Mouse (Mus musculus) hindbrain, embryonic 11.5 days (tissue): ENCODE data around the gene Tuba1b. TPM values are rescaled to one million over a fixed set of nuclear protein-coding genes. Genes with fewer than 3 reads are reported as not detected.
"Not testable (repeated sequence)": the region's sequence is repeated elsewhere in the genome, so short reads cannot be mapped to it uniquely, and the experiment has no call there.

Experiments used
- ATAC-seq: fragments of 200-750 bp; cut with Nextera tagmentation; 2 replicates; pipeline ENCODE4 v1.8.0; 2017; ENCODE audit warnings: mild to moderate bottlenecking, moderate TSS enrichment, moderate library complexity; ENCODE audit not compliant: low FRiP score
- DNase-seq: peaks from one replicate; pipeline ENCODE4 v3.0.0-alpha.2; 2015; ENCODE audit warnings: low spot score
- H3K27ac ChIP-seq: fragments of 300-500 bp; sonication (generic); 2 replicates; pipeline ENCODE4 v1.5.1; 2014; ENCODE audit warnings: mild to moderate bottlenecking, low read depth, low read length
- H3K27me3 ChIP-seq: fragments of 300-500 bp; sonication (generic); 2 replicates; pipeline ENCODE4 v1.6.1; 2014; ENCODE audit warnings: mild to moderate bottlenecking, low read length, moderate library complexity, mixed read lengths; ENCODE audit not compliant: control insufficient read depth, insufficient read depth
- H3K36me3 ChIP-seq: fragments of 300-500 bp; sonication (generic); 2 replicates; pipeline ENCODE4 v1.6.1; 2014; ENCODE audit warnings: mild to moderate bottlenecking, low read length, moderate library complexity, mixed read lengths; ENCODE audit not compliant: control insufficient read depth, insufficient read depth
- H3K4me1 ChIP-seq: fragments of 300-500 bp; sonication (generic); replicated peaks from 2 replicates; pipeline ENCODE4 v1.6.1; 2014; ENCODE audit warnings: low read length, mixed read lengths; ENCODE audit not compliant: control insufficient read depth, insufficient read depth
- H3K4me2 ChIP-seq: fragments of 300-500 bp; sonication (generic); replicated peaks from 2 replicates; pipeline ENCODE4 v1.6.1; 2014; ENCODE audit warnings: mild to moderate bottlenecking, low read depth, low read length
- H3K4me3 ChIP-seq: fragments of 300-500 bp; sonication (generic); 2 replicates; pipeline ENCODE4 v1.5.1; 2014; ENCODE audit warnings: low read depth, low read length
- H3K9ac ChIP-seq: fragments of 300-500 bp; sonication (generic); 2 replicates; pipeline ENCODE4 v1.6.1; 2014; ENCODE audit warnings: low read depth, low read length
- H3K9me3 ChIP-seq: fragments of 300-500 bp; sonication (generic); 2 replicates; pipeline ENCODE4 v1.6.1; 2016; ENCODE audit warnings: low read length; ENCODE audit not compliant: control insufficient read depth
- WGBS: fragments of 180-500 bp; shearing (Covaris S2); extraction: QIAGEN DNeasy Blood & Tissue Kit; methylation state at CpG from one replicate; pipeline ENCODE4 v1.1.7; 2014; 5-methylcytosine and 5-hydroxymethylcytosine counted together
- polyA plus RNA-seq: library from polyadenylated mRNA; unstranded; fragments of >200 nt; fragmentation: Nextera tagmentation; extraction: Ambion mirVana; gene quantifications from 2 replicates; pipeline ENCODE4 v1.2.1, GENCODE M21; 2014

The Tuba1b gene
- polyA plus RNA-seq, 1 experiment from 2014 or later, result 1,792 TPM

DNA sequence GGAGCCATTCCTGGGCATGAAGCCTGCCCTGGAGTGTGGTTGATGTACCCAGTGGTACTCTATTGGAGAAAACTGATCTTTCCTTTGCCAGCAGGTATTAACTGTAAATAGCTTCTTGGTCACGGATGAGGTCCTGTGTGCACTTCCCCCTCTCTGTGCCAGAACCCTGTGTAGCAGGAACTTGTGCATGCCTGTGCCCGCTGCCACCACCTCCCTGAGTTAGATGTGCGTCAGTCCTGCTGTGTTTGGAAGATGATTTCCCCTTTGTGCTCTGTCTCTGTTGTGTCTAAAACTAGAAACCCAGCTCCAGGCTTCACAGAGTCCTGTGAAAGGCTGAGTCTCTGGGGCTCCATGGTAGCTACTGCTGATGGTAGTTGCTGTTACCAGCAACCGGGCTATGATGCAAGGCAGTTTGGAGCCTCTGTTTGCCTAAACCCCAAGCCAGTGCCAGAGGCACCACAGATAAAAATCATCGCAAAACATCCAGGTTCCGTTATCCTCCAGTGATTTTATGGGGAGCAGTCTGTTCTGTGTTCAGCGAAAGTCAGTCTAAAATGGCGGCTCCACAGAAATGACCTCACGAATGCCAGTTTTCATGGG, 38.8 kb upstream of the Tuba1b start:
- ATAC-seq, result no peak
- WGBS, result 84% methylated on average over 9 of the region's 9 CpGs
- Histone ChIP-seq H3K27me3 (no peaks in the 10 kb centered on the region), H3K4me2 (no peak overlapping the region), H3K9ac (no peak overlapping the region), H3K4me1 (peaks cover 32% of the 10 kb centered on the region), H3K9me3 (no peaks in the 10 kb centered on the region), H3K36me3 (no peaks in the 10 kb centered on the region), H3K27ac (peak overlapping the region; percentile 56), H3K4me3 (no peak overlapping the region)
- DNase-seq, result no peak

DNA sequence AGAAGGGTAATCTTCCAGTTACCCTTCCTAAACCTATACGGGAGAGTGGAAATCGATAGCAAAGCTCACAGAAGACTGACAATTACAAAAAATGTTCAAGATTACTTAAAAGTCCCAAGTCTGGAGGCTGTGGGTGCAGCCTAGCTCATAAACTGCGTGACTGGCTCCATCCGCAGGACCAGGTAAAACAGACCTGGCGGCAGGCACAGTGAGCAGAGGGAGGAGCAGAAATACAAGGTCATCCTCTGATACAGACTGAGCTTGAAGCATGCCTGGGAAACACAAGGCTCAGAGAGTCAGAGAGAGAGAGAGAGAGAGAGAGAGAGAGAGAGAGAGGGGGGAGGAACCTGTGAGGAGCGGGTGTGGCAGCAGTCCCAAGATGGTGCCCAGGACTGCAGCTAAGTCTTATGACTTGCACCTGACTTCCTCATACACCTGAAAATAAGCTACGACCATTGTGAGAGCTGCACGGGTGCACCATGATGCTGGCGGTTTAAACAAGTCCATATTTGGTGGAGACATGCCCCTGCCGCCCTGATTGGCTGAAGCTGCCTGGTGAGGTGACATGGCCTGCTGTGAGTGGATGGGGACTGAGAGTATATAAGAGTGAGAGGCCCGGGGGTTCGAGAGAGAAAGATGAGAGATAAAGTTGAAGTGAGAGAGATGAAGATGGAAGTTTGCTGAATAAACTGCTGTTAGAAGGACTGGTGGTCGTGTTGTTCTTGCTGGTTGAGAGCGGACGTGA, 37.4 kb upstream of the Tuba1b start:
- DNase-seq, H3K27me3 ChIP-seq, H3K36me3 ChIP-seq, H3K9me3 ChIP-seq, H3K4me3 ChIP-seq, ATAC-seq: not testable (repeated sequence)
- H3K9ac ChIP-seq, result peak overlapping the region; percentile 44; the same call in 1 of the 2 replicates
- H3K27ac ChIP-seq, result peak overlapping the region; percentile 98
- WGBS, result 73% methylated on average over 15 of the region's 15 CpGs
- peak overlapping the region; percentile 34 for H3K4me2 ChIP-seq
- peaks cover 19% of the 10 kb centered on the region for H3K4me1 ChIP-seq

DNA sequence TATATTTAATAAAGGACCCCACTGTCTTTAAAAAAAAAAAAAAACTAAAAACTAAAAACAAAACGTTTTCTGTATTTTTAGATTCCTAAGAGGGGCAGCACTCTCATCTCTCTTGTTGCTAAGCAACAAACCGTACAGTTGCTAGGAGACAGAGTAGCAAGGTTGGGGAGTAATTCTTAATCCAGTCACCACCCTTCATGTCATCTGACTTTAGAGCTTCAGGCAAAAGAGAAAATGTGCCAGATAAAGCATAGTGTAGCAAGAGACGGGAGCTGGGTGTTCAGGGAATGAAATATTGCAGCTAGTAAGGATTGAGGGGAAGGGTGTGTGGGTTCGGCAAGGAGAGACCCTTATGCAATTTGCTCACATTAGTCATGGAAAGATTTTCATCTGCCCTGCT, 36.7 kb upstream of the Tuba1b start:
- Histone ChIP-seq H3K36me3 (no peaks in the 10 kb centered on the region), H3K4me1 (peaks cover 19% of the 10 kb centered on the region), H3K9me3 (no peaks in the 10 kb centered on the region), H3K27me3 (no peaks in the 10 kb centered on the region), H3K27ac (peak overlapping the region; percentile 98), H3K4me3 (no peak overlapping the region), H3K9ac (peak overlapping the region; percentile 44; the same call in 1 of the 2 replicates), H3K4me2 (peak overlapping the region; percentile 34)
- peak; percentile 28; the same call in 1 of the 2 replicates for ATAC-seq
- 23% methylated on average over 4 of the region's 4 CpGs for WGBS
- DNase-seq, result peak; percentile 70

DNA sequence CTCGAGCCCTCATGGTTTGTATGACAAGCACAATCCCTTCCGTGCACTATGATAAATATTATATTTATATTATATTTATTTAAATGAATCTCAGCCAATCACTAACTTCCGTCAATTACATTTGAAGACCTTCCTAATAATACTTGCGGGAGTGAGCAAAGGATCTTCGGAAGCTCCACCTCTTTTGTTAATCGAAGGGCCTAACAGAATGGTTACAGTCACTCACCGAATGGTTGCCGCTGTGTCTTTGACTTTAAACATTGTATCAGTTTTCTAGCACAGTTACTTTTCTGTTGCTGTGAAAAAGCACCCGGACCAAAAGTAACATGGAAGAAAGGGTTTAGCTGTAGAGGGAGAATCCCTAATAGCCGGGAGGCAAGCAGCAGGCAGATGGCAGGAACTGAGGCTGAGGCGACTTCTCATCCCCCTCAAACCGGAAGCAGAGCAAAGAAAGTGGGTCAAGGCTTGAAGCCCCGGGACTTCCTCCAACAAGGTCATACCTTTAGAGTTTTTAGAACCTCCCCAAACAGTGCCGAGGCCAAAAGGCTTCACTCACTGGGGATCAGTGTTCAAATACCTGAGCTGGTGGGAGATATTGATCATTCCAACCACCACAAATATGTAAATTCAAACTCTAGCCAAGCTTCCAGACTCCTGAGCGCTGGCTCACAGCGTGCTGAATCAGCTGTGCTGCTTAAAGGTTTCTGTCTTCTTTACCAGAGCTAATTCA, 35.2 kb upstream of the Tuba1b start:
- Histone ChIP-seq H3K4me3 (no peak overlapping the region), H3K27me3 (no peaks in the 10 kb centered on the region), H3K27ac (peak overlapping the region; percentile 98), H3K4me1 (peaks cover 19% of the 10 kb centered on the region), H3K4me2 (peak overlapping the region; percentile 37), H3K9ac (peak overlapping the region; percentile 67), H3K36me3 (no peaks in the 10 kb centered on the region), H3K9me3 (no peaks in the 10 kb centered on the region)
- 7% methylated on average over 16 of the region's 16 CpGs for WGBS
- DNase-seq (peak; percentile 63), ATAC-seq (peak; percentile 23; the same call in 1 of the 2 replicates)

DNA sequence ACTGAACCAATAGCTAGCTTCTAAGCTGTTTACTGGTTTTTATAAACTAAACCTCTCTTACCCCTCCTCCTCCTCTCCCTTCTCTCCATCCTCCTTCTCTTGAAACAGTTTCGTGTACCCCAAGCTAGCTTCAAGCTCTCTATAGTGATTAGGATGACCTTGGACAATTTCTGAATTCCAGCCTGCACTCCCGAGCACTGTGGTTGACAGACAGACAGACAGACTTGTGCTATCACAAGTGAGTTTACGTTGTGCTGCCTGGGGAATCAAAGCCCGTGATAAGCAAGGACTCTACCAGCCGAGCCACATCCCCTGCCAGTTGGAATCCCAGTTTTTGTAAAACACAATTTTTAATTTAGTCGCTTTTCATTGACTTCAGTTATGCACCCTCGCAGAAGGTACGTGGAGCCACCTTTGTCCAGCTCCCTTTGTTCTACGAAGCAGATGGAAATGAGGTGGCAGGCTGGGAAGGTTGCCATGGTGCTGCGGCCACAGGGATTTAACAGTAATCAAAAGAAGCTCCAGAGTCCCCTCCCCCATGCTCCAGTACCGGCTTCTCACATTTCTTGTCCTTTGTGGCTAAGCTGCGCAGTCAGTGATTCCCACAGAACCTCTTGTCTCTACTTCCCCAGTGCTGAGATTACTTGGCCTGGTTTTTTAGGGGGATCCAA, 34.5 kb upstream of the Tuba1b start:
- ATAC-seq, result peak; percentile 89
- H3K9ac ChIP-seq, result peak overlapping the region; percentile 67
- H3K4me3 ChIP-seq, result 0 out of 2 replicates have a peak overlapping the region, but pooled peaks have one; percentile 8
- WGBS, result 5% methylated on average over 12 of the region's 12 CpGs
- no peaks in the 10 kb centered on the region for H3K27me3 ChIP-seq
- no peaks in the 10 kb centered on the region for H3K9me3 ChIP-seq
- H3K27ac ChIP-seq, result peak overlapping the region; percentile 98
- DNase-seq, result peak; percentile 95
- H3K4me2 ChIP-seq, result peak overlapping the region; percentile 37
- no peaks in the 10 kb centered on the region for H3K36me3 ChIP-seq
- H3K4me1 ChIP-seq, result peaks cover 19% of the 10 kb centered on the region

DNA sequence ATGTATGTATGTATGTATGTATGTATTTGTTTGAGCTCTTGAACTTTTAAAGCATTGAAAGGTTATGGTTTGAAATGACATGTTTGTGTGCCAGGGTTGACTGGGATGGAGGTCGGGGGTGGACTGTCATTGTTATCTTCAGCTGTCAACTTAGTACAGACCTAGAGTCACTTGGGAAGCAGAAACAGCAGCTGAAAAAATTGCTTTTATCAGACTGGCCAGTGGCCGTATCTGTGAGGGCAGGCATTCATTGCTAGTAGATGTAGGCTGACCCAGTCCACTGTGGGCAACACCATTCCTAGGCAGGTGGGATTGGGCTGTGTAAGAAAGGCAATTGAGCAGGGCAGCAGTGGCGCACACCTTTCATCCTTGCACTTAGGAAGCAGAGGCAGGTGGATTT, 25.2 kb upstream of the Tuba1b start:
- H3K9ac ChIP-seq, result no peak overlapping the region
- H3K4me2 ChIP-seq, result no peak overlapping the region
- no peaks in the 10 kb centered on the region for H3K36me3 ChIP-seq
- no peak for DNase-seq
- H3K4me1 ChIP-seq, result no peaks in the 10 kb centered on the region; the same call in 1 of the 2 replicates
- WGBS, result 84% methylated on average over 3 of the region's 3 CpGs
- no peak overlapping the region for H3K27ac ChIP-seq
- H3K9me3 ChIP-seq, result no peaks in the 10 kb centered on the region
- H3K4me3 ChIP-seq, result no peak overlapping the region
- ATAC-seq, result no peak
- no peaks in the 10 kb centered on the region for H3K27me3 ChIP-seq

DNA sequence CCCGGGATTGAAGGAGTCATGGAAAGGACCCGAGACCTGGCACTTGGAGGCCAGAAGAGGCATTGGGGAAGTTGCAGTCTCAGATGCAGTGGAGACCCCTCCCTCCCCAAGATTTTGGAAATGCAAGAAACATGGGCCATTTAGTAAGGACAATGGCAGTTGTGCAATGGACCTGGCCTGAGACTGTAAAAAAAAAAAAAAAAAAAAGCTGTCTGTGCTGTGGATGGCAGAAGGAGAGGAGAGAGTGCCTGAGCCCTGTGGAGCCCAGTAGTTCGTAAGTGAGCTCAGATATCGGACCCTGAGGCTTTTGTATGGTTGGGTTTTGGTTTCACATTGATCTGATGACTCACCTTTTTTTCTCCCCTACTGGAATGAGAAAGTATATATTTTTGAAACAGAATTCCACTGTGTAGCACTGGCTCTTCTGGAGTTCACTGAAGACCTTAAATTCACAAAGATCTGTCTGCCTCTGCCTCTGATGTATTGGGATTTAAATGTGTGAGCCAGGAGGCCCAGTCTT, 24.6 kb upstream of the Tuba1b start:
- no peaks in the 10 kb centered on the region for H3K27me3 ChIP-seq

DNA sequence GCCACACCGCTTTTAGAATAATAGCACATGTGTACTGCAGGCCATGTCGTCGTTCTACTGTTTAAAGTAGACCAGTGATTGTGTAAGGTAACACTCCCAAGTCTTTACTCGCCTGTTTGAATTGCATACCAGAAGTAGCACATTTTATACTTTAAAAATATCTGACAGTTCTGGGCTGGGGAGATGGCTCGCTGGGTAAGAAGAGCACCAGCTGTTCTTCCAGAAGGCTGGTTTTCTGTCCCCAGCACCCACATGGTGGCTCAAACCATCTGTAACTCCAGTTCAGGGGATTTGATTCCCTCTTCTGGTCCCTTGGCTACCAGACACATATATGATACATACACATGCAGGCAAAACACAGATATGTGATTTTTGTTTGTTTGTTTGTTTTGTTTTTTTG, 23.1 kb upstream of the Tuba1b start:
- no peak for DNase-seq
- no peak for ATAC-seq
- Histone ChIP-seq H3K27ac (no peak overlapping the region), H3K27me3 (no peaks in the 10 kb centered on the region), H3K36me3 (no peaks in the 10 kb centered on the region), H3K4me2 (no peak overlapping the region), H3K9me3 (no peaks in the 10 kb centered on the region), H3K9ac (no peak overlapping the region), H3K4me1 (no peaks in the 10 kb centered on the region; the same call in 1 of the 2 replicates), H3K4me3 (no peak overlapping the region)
- 85% methylated on average over 5 of the region's 5 CpGs for whole genome bisulfite sequencing

More for the DNA sequence above, 24.6 kb upstream of the Tuba1b start:
- Histone ChIP-seq H3K9me3 (no peaks in the 10 kb centered on the region), H3K4me2 (no peak overlapping the region), H3K27ac (no peak overlapping the region), H3K36me3 (no peaks in the 10 kb centered on the region), H3K4me3 (no peak overlapping the region), H3K9ac (no peak overlapping the region), H3K4me1 (no peaks in the 10 kb centered on the region; the same call in 1 of the 2 replicates)
- ATAC-seq, result no peak
- WGBS, result 87% methylated on average over 4 of the region's 4 CpGs
- DNase-seq, result no peak
